Mouse (Mus musculus) hematopoietic stem cell, adult 5-6 weeks (primary cell): ENCODE results near the gene Zbtb17. TPM values are rescaled to one million over a fixed set of nuclear protein-coding genes. Genes with fewer than 3 reads are reported as not detected.

Source experiments
- ATAC-seq, 2 experiments: fragments of 125-278 bp in 1 of 2; replicated peaks in 1 of 2; 2 replicates each; pipeline ENCODE4 v1.8.0; 2016 to 2017; ENCODE audit warnings: inconsistent platforms in 2 of 2, mild to moderate bottlenecking in 2 of 2, moderate number of reproducible peaks in 2 of 2, low read depth in 1 of 2, moderate TSS enrichment in 1 of 2; ENCODE audit not compliant: low FRiP score in 2 of 2, poor library complexity in 2 of 2, severe bottlenecking in 2 of 2, insufficient read depth in 1 of 2, low TSS enrichment in 1 of 2
- total RNA-seq: library from RNA; stranded (forward); fragments of 172-1452, 232-1000 nt; gene quantifications from 2 replicates; pipeline ENCODE4 v1.2.3, GENCODE M21; 2017

Zbtb17 gene
- total RNA-seq, 1 experiment from 2014 or later = 22.3 TPM

- no peak for ATAC-seq
These were observed 21.2 kb upstream of the Zbtb17 start for GRCm38 (mm10) chr4:141423288-141423687.

DNA sequence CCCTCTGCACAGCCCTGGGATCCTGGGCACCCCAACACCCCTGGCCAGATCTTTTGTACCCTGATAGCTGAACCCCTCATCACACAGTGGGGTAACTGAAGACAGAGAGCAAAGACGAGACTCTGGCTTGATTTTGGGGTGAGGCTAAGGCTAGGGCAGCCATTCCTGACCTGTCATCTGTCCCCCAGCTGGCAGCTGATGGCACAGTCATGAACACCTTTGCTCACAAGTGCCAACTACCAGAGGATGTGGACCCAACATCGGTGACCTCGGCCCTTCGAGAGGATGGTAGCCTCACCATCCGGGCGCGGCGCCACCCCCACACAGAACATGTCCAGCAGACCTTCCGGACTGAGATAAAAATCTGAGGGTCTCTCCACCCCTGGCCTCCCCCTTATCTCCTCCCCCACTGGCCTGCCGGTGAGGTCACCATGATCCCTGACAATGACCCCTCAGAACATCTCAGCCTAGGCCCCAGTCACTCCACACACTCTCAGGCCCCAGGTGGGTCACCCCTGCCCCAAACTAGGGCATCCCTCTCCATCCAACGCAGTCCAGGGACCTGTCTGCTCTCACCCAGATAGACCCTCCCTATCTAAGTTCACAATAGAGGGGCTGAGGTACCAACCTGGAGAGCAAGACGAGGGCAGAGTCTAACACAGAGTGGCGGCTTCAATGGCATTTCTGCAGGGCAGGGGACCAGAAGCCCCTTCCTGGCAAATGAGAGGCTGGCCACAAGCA lies 20.6 kb upstream of the Zbtb17 start:
- no peak for ATAC-seq

DNA sequence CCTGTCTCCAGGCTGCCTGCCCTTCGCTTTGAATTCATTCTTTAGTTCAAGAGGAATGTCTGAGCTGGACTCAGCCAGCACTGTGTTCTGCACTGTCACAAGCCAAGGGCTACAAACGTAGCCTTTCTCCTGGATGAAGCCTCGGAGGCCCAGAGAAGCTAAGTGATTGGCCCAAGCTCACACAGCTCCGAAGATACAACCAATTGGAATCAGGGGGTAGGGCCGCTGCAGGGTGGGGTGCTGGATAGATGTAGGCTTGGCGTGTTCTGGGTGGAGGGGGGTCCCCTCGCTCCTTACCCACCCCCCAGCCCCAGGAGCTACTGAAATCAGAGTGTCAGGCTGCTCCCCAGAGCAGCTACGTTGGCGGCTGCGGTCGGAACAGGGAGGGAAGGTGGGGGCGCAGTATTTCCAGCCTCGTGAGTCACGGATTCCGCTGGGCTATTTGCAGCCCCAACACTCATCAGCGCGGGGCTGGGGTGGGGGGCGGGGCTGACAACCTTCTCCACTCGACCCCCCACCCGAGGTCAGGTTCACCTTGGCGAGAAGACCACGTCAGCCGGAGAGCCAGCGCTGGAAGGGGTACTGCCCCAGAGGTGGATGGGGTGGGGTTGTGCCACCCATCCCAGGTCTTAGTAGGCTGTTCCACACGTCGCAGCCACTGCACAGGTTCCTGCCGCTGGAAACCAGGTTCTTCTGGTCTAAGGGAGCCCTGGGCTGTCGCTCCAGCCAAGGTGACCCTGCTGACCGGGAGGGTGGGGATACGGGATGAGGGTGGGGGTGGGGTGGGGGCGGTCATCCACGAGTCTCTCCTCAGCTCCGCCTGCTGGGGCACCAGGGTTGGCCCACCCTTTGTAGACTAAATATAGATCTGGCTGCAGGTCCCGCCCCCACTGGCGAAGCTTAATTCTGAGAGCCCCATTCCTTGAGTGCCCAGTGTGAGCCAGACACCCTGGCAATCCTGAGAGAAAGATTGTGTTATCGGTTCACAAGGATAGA lies 18.7 kb upstream of the Zbtb17 start:
- peak; percentile 67 to 73 for ATAC-seq

DNA sequence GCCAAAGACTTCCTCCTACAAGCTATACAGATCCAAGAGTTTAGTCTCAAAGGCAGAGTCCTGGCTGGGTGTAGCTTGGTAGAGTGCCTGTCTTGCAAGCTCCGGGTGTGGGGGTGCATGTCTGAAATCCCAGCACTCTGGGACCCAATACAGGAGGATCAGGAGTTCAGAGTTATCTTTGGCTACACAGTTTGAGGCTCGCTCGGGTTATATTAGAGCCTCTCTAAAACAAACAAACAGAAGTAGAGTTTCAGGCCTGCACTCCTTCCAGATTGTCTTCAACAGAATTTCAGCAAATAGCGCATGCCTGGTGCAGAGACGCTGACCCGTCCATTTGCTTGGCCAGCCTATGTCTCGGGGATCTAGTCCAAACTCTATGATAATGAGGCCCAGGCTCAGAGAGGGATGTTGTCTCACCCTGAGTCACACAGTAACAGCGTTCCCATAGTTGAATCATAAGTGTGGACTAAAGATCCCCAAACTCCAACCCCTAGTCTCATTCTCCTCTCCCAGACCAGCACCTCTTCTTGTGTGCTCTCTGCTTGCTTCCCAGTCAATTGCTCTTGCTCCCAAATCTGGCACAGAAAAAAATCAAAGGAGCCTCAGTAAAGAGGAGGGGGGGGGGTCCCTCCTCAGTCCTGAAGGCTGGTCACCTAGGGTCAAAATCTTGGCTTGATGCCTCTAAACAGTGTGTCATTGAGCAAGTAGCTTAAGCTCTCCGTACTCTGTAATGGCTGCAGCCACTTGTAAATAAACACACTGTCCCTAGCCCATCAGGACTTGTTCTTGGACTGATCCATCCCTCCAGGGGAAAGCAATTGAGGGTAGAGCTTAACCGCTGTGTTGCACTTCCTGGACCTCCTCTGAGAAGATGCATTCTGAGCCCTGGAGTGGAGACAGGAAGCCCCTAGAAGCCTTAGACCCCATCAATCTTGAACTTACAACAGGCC lies 17.4 kb upstream of the Zbtb17 start:
- ATAC-seq = no peak

DNA sequence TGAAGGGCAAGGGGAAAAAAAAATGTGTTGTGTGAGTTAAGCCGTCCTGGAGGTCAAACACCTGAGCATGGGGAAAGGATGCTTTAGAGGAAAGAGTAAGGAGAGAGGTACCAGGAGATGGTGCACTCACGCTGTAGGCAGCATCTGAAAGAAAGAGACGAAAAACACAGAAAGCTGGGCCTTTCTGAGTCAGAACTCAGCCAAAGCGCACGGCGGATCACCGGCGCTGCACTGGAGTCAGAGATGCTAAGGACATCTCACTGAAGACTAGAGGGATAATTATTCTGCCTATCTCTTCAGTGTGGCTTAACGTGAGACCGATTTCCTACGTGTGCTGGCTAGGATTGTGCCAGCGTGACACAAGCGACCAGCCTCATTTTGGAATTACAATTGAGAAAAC lies 16.5 kb upstream of the Zbtb17 start:
- ATAC-seq = no peak

DNA sequence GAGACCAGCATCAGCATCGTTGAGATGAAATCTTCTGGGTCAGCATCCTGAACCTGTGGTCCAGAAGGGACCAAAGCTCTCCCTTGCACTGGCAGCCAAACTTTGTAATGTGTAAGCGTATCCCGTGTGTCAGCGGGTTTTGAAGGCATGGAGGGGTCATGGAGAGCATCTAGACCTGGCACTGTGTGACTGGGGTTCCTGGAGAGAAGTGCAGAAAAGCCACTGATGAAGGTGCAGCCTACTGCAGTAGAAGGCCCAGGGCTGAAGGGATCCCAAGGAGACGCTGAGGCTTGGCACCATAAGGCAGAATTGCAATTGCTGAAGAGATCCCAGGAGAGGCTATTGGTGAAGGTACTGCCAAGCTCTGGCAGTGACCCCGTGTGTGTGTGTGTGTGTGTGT lies 15.1 kb upstream of the Zbtb17 start:
- ATAC-seq = no peak

- ATAC-seq = no peak
These were observed 14.6 kb upstream of the Zbtb17 start for GRCm38 (mm10) chr4:141429847-141430246.

DNA sequence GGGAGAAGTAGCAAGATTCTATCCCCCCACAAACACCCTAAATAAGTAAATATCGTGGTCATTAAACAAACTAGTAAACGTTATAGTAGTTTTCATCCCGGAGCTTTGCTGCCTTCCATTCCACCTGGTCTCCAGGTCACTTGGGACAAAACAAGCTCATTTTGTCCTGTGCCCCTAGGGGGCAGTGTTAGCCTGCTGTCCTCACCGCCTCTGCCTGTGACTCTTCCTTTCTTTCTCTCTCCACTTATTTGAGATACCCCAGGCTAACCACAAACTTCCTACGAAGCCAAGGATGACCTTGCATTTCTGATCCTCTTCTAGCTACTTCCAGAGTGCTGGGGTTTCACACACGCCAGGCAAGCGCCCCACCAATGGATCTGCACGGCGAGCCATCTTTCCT lies 13.5 kb upstream of the Zbtb17 start:
- peak; percentile 35 to 89; a peak in 3 of 4 replicates for ATAC-seq

- ATAC-seq = no peak
These were observed 11.8 kb upstream of the Zbtb17 start for GRCm38 (mm10) chr4:141432666-141433065.

DNA sequence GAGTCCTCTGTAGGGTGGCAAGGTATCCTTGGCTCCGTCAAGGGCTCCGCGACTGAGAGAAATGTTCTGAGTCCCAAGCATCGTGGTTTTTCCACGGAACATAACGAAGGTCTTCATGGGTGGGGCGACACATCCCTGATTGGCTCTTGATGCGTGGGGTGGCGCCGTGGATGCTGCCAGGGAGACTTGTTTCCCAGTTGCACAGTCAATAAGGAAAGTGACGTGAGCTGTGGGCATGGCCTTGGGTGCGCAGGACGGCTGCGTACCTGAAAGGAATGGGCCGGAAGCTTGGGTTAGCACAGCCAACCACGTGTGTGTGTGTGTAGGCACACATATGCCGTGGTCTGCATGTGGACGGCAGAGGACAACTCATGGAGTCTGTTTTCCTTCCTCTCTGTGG lies 11.3 kb upstream of the Zbtb17 start:
- no peak for ATAC-seq

DNA sequence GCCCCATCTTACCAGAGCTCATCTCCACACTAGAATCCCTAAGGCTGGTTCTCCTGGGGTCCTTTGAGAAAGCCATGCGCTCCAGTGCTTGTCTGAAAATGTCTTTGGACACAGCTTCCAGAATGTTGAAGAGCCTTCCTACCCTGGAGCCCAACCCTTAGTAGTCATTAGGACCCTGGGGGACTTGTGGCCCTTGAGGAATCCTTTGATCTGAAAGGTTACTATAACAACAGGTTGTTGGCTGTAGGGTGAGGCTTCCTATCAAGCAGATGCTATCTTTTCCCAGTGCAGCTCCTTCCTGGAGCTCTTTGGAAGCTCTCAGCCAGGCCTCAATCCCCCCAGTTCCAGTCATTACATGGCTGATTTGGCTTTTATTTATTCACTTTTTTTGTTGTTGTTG lies 8.5 kb upstream of the Zbtb17 start, which contains the start of gene Srarp:
TSS of gene Srarp (minus strand) at position 132 of the 400 bp plus-strand sequence.
- no peak for ATAC-seq

DNA sequence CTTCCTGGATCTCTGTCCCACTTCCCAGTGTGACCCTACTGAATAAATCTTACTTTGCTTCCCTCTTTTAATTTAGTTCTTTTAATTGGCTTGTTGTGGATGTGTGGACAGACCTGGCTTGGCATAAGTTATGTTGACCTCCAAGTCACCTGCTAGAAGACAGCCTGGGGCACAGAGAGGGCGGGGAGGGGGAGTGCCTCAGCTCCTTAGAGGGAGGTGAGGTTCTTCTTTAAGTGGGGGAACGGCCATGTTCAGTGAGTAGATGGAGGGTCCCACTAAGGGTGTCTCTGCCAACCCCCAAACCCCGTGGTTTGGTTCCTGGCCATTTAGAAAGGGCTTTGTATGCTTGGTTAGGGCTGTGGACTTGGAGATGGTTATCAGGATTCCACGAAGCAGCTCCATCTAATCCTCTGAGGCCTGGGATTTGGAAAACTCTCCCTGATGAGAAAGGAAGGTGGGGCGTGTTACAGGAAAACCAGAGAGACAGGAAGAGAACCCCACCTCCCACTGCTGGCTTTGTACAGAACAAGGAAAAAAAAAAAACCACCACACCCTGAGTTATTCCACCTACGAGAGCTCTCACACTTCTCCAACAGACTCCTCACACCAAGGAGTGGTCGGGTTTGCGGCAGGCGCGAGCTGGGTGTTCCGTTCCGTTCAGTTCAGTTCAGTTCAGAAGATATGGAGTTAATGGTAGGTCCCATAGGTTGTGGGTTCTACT lies 5.2 kb upstream of the Zbtb17 start:
- ATAC-seq = no peak

DNA sequence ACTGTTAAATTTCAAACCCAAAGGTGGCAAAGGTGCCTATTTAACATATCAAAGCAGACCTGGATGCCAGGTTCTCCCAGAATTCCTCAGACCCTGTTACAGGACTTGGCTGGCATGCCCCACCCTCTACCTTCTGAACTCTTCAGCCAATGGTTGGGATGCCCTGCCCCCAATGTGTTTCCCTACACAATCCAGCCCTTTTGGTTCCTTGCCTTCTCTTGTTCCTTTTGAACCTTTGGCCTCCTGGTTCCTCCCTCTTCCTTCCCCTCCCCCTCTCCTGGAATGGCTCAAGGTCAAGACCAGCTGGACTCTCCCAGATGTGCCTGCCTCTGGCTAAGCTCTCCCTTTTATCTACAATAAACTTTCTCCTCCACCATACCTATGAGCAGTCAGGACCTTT lies 3.6 kb upstream of the Zbtb17 start:
- ATAC-seq = no peak

DNA sequence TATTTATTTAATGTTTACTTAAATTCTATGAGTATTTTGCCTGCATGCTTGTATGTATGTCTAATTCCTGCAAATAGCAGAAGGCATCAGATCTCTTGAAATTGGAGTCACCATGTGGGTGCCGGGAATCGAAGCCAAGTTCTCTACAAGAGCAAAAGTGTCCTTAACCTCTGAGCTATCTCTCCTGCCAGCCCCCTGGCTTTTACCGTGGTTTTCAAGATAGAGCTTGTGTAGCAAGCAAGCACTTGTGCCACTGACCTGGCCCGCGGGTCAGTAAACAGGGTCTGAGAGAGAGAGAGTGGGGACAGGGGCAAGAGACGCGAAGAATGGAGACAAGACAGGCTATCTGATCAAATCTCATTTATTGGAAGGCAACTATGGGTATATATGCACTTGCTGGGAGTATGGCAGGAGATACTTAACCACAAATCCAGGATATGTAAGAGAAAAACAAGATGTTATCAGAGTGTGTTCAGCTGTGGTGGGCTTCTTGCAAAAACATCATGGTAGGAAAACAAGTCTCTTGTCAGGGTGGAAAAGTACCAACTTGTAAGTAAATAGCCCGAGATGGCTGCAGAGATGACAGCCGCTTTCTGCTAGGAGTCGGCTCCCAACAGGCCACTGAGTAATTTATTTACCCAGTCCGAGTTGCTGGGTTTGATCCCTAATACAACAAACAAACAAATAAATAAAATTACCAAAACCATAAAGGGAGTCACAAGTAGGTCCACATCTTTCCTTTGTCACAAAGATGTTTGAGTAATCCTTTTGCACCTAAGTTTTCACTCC lies 619 bp upstream of the Zbtb17 start:
- no peak for ATAC-seq

DNA sequence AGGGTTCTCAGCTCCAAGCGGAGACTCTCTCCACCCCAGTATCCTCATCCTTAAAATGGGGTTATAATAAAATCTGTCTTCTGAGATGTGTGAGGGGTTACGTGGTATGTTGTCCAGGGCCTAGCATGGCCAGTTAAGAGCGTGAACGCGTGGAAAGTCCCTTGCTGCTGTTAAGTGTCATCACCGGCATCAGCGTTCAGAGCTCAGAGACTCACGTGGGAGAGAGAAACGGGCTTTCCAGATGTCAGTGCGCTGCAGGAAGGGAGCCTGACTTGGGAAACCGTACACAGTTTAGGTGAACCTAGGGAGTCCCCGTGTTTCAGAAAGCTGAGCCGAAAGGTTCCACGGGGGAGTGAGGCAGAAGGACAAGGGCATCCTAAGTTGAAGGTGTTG lies 870 bp downstream of the Zbtb17 start:
- ATAC-seq = no peak

DNA sequence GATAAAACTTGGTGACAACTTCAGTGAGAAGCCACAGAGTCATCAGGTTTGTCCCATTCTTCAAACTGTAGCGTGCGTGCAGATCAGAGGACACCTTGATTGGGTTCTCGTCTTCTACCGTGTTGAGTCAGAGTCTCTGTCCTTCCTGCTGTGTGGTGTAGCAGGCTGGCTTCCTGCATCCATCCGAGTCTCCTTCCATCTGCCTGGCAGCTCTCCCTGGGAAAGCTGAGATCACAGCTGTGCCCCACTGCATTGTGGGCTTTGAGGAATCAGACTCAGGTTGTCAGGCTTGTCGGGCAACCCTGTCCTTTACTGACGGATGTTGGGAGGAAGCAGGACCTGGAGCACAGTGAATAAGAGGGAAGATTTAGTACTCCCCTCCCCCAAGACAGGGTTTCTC lies 1.8 kb downstream of the Zbtb17 start:
- ATAC-seq = no peak
